Mouse (Mus musculus): ENCODE results near the gene Sfi1. TPM values are rescaled to one million over a fixed set of nuclear protein-coding genes. Genes with fewer than 3 reads are reported as not detected.
"Not testable (repeated sequence)": the region's sequence is repeated elsewhere in the genome, so short reads cannot be mapped to it uniquely, and the experiment has no call there.

The Sfi1 gene
- polyA plus RNA-seq, 1 experiment from 2014 or later = 14.4 TPM

- 70% methylated on average over 1 of the region's 1 CpGs for WGBS
- not testable (repeated sequence) for H3K27ac ChIP-seq; H3K27me3 ChIP-seq (replicated peaks)
Observed at GRCm38 (mm10) chr11:3171931-3172330, 21.3 kb downstream of the Sfi1 start.

GRCm38 (mm10) chr11:3169042-3169441 is 24.2 kb downstream of the Sfi1 start:
- H3K9me3 ChIP-seq; H3K4me1 ChIP-seq; H3K36me3 ChIP-seq; H3K27me3 ChIP-seq (replicated peaks); H3K27ac ChIP-seq; H3K9ac ChIP-seq; H3K4me2 ChIP-seq; H3K4me3 ChIP-seq (replicated peaks): not testable (repeated sequence)
- ATAC-seq (ENCODE audit: insufficient read depth, low FRiP score, low read depth) = peak; percentile 51
- WGBS = 73% methylated on average over 2 of the region's 2 CpGs

More at GRCm38 (mm10) chr11:3171931-3172330, 21.3 kb downstream of the Sfi1 start:
- not testable (repeated sequence) for H3K9me3 ChIP-seq; H3K36me3 ChIP-seq; H3K4me3 ChIP-seq (replicated peaks); H3K9ac ChIP-seq; ATAC-seq (ENCODE audit: insufficient read depth, low FRiP score, low read depth); H3K4me1 ChIP-seq; H3K4me2 ChIP-seq

GRCm38 (mm10) chr11:3167571-3168001 is 25.7 kb downstream of the Sfi1 start:
- not testable (repeated sequence) for H3K4me2 ChIP-seq; H3K27me3 ChIP-seq (replicated peaks); H3K4me1 ChIP-seq; ATAC-seq (ENCODE audit: insufficient read depth, low FRiP score, low read depth); H3K36me3 ChIP-seq; H3K9ac ChIP-seq; H3K27ac ChIP-seq; H3K4me3 ChIP-seq (replicated peaks); H3K9me3 ChIP-seq
- 70% methylated on average over 4 of the region's 4 CpGs for WGBS

- not testable (repeated sequence) for H3K4me3 ChIP-seq (replicated peaks); H3K9ac ChIP-seq; H3K4me2 ChIP-seq; H3K9me3 ChIP-seq; H3K36me3 ChIP-seq; H3K27ac ChIP-seq; H3K4me1 ChIP-seq; H3K27me3 ChIP-seq (replicated peaks)
- ATAC-seq (ENCODE audit: insufficient read depth, low FRiP score, low read depth) = 0 out of 2 replicates have a peak, but pooled peaks have one; percentile 14
- 84% methylated on average over 4 of the region's 4 CpGs for WGBS
Observed at GRCm38 (mm10) chr11:3167129-3167528, 26.1 kb downstream of the Sfi1 start.

- not testable (repeated sequence) for H3K27me3 ChIP-seq (replicated peaks); H3K27ac ChIP-seq; H3K4me2 ChIP-seq; H3K9me3 ChIP-seq; H3K4me3 ChIP-seq (replicated peaks); ATAC-seq (ENCODE audit: insufficient read depth, low FRiP score, low read depth); H3K4me1 ChIP-seq; H3K36me3 ChIP-seq; H3K9ac ChIP-seq
Observed at GRCm38 (mm10) chr11:3166321-3166720, 26.9 kb downstream of the Sfi1 start.

- WGBS = 73% methylated on average over 3 of the region's 5 CpGs
- peak; percentile 16 for ATAC-seq (ENCODE audit: insufficient read depth, low FRiP score, low read depth)
Observed at GRCm38 (mm10) chr11:3165210-3165782, 28.0 kb downstream of the Sfi1 start.

GRCm38 (mm10) chr11:3163661-3164060 is 29.6 kb downstream of the Sfi1 start:
- not testable (repeated sequence) for H3K4me2 ChIP-seq; H3K27me3 ChIP-seq (replicated peaks)
- WGBS = 55% methylated on average over 3 of the region's 3 CpGs

More at GRCm38 (mm10) chr11:3165210-3165782, 28.0 kb downstream of the Sfi1 start:
- H3K9ac ChIP-seq; H3K27ac ChIP-seq; H3K27me3 ChIP-seq (replicated peaks); H3K36me3 ChIP-seq; H3K4me3 ChIP-seq (replicated peaks); H3K4me2 ChIP-seq; H3K9me3 ChIP-seq; H3K4me1 ChIP-seq: not testable (repeated sequence)

GRCm38 (mm10) chr11:3163122-3163521 is 30.1 kb downstream of the Sfi1 start:
- H3K4me2 ChIP-seq; H3K4me3 ChIP-seq (replicated peaks); H3K9ac ChIP-seq; H3K9me3 ChIP-seq; H3K27ac ChIP-seq; H3K4me1 ChIP-seq; H3K27me3 ChIP-seq (replicated peaks); ATAC-seq (ENCODE audit: insufficient read depth, low FRiP score, low read depth); H3K36me3 ChIP-seq: not testable (repeated sequence)
- WGBS = 89% methylated on average over 2 of the region's 2 CpGs

More at GRCm38 (mm10) chr11:3163661-3164060, 29.6 kb downstream of the Sfi1 start:
- H3K36me3 ChIP-seq; H3K4me3 ChIP-seq (replicated peaks); H3K9ac ChIP-seq; H3K4me1 ChIP-seq; H3K9me3 ChIP-seq; ATAC-seq (ENCODE audit: insufficient read depth, low FRiP score, low read depth); H3K27ac ChIP-seq: not testable (repeated sequence)

GRCm38 (mm10) chr11:3162236-3162897 is 30.9 kb downstream of the Sfi1 start:
- 63% methylated on average over 5 of the region's 5 CpGs for WGBS
- not testable (repeated sequence) for H3K4me3 ChIP-seq (replicated peaks); H3K27ac ChIP-seq; H3K9me3 ChIP-seq; H3K36me3 ChIP-seq; H3K27me3 ChIP-seq (replicated peaks); H3K4me1 ChIP-seq; H3K4me2 ChIP-seq; H3K9ac ChIP-seq
- peak; percentile 41 for ATAC-seq (ENCODE audit: insufficient read depth, low FRiP score, low read depth)

GRCm38 (mm10) chr11:3161370-3161769 is 31.9 kb downstream of the Sfi1 start:
- H3K9ac ChIP-seq, H3K4me2 ChIP-seq: not testable (repeated sequence)
- WGBS = 50% methylated on average over 1 of the region's 2 CpGs

GRCm38 (mm10) chr11:3158800-3159199 is 34.5 kb downstream of the Sfi1 start:
- not testable (repeated sequence) for H3K27ac ChIP-seq; H3K9ac ChIP-seq; H3K27me3 ChIP-seq (replicated peaks); H3K4me2 ChIP-seq; H3K4me1 ChIP-seq; H3K9me3 ChIP-seq; H3K4me3 ChIP-seq (replicated peaks); H3K36me3 ChIP-seq; ATAC-seq (ENCODE audit: insufficient read depth, low FRiP score, low read depth)
- WGBS = 88% methylated on average over 4 of the region's 4 CpGs

More at GRCm38 (mm10) chr11:3161370-3161769, 31.9 kb downstream of the Sfi1 start:
- H3K36me3 ChIP-seq; H3K4me3 ChIP-seq (replicated peaks); H3K4me1 ChIP-seq; H3K27me3 ChIP-seq (replicated peaks); ATAC-seq (ENCODE audit: insufficient read depth, low FRiP score, low read depth); H3K27ac ChIP-seq; H3K9me3 ChIP-seq: not testable (repeated sequence)

- H3K4me2 ChIP-seq = not testable (repeated sequence)
Observed at GRCm38 (mm10) chr11:3157996-3158395, 35.3 kb downstream of the Sfi1 start.

More at GRCm38 (mm10) chr11:3157996-3158395, 35.3 kb downstream of the Sfi1 start:
- not testable (repeated sequence) for H3K4me1 ChIP-seq; H3K9me3 ChIP-seq; H3K36me3 ChIP-seq; H3K27ac ChIP-seq; H3K9ac ChIP-seq; H3K27me3 ChIP-seq (replicated peaks); H3K4me3 ChIP-seq (replicated peaks); ATAC-seq (ENCODE audit: insufficient read depth, low FRiP score, low read depth)
- WGBS = 94% methylated on average over 6 of the region's 6 CpGs

Data from stomach, embryonic 15.5 days (tissue).